Mouse (Mus musculus): ENCODE measurements at regions not wholly inside any gene's neighbourhood (a gene's known extent, or its start where the extent isn't known, plus 50 kb on each side); places are given as distances from the start of the nearest gene placed in this dataset.

- no peak for DNase-seq (ENCODE audit: low read depth, low spot score)
These were observed 322.6 kb downstream of the Bcor start for GRCm38 (mm10) chrX:11837566-11837965.

- no peak for DNase-seq (ENCODE audit: low read depth, low spot score)
These were observed 320.4 kb downstream of the Bcor start for GRCm38 (mm10) chrX:11839665-11840245.

DNA sequence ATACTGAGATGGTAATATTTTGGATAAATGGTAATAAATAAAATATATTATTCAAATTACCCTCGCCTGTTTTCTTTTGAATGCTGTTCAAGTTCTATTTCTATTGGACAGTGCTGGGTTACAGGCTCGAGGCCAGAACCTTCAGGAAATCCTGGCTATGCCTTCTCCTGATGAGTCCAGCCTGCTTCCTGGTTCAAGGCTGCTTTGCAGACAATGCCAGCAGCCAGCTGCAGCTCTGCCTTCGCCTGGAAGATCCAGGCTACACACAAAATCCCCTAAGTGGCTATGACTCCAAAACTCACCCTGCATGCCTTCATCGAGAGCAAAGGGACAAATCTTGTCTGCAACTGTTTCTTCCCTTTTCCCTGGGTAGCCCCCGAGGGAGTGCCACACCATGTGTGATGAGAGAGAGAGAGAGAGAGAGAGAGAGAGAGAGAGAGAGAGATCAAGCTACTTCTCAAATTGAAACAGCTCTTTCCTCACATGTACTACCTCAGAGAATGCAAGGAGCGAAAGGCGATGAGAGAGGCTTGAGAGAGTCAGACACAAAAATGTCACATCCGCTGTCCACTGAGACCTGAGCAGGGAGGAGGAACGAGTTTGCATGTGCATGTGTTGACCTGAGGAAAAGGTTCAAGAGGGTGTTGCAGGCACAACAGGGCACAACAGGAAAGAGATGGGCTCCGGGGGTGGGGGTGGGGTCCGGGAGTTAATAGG, 319.7 kb downstream of the Bcor start:
- no peak for DNase-seq (ENCODE audit: low read depth, low spot score)

DNA sequence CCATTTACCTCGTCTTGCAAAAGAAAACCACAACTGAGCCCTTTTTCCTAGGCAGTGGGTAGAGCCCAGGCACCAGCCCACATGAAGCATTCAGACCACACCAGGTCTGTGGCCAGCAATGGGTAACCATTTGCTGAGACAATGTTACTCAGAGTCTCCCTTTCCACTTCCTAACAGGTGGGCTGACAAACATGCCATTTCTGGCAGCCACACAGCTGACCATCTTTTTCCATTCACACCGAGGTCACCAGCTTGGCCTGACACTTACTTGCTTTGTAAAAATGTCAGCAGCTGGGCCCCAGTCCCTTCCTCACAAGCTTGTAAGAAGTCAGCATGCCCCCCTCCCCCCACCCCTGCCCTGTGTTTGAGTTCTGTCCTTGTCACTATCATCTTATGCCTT, 314.6 kb downstream of the Bcor start:
- DNase-seq (ENCODE audit: low read depth, low spot score), result no peak

GRCm38 (mm10) chrX:11855910-11856309, 304.2 kb downstream of the Bcor start:
- no peak for DNase-seq (ENCODE audit: low read depth, low spot score)

DNA sequence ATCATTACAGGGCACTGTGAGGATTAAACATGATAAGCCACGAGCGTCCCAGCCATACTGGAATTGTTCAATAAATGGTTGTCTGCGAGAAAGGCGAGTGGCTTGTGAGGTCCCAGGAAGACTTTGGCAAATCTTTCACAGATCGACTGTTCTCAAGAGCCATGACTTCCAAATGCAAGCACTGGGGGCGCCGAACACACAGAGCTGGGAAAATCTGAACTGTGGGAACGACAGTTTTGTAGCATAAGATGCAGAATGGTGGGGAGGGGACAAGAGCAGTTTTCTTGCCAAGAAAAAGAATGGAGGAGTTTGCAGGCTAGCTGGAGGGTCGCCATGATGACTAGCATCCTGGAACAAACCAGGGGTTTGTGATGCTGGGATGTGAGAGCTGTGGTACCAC, 300.8 kb downstream of the Bcor start:
- no peak for DNase-seq (ENCODE audit: low read depth, low spot score)

- no peak for DNase-seq (ENCODE audit: low read depth, low spot score)
These were observed 298.9 kb downstream of the Bcor start for GRCm38 (mm10) chrX:11861119-11861708.

DNA sequence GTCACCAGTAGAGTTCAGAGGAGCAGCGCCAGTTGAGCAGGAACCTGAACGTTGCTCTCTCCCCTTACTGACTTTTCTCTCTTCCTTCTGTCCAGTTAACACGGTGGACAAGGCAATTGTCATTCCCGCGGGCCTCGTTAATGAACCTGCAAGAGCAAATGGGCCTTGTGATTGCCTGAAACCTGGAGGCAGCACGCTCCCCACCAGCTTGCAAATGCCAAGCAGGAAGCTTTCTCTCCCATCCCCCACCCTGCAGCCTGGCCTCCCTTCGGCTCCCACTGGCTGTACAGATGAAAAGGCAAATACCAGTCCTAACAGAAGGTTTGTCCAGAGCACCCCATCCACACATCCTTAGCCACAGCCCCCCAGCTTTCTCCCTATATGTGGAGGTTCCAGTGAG, 298.3 kb downstream of the Bcor start:
- no peak for DNase-seq (ENCODE audit: low read depth, low spot score)

DNA sequence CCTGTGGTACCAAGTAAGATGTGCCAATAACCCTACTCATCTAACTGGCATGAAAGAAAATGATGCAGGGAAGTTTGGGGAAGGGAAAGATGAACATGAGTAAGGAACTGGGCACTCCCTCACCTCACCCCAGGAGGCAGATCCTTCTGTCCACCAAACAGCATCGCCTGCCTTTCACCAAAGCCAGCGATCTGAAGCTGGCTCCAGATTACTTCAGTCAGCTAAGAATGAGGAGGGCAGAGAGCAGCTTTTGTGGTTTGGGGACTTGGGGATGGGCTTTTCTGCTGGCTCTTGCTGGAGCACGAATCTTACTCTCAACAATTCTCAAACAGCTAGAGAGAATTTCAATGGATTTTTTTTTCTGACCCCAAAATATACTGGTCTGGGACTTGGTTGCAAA, 297.0 kb downstream of the Bcor start:
- no peak for DNase-seq (ENCODE audit: low read depth, low spot score)

GRCm38 (mm10) chrX:11873913-11874312, 286.2 kb downstream of the Bcor start:
- DNase-seq (ENCODE audit: low read depth, low spot score), result no peak

DNA sequence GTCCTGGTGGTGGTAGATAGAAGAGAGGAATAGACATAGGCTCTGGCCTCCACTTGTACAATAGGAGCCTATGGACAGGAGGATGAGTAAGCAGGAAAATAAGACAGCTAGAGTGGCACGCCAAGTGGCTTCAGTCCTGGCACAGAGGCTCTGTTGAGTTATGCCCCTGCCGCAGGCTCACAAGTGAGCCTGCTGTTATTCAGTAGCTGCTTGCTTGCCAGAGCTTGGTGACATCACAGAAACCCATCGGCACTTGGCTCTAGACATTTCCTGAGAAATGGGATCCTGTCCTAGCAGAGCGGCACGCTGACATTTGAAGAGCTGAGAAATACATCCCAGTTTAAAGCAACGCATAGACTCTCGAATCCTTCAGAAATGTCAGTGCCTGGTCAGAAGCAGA, 283.5 kb downstream of the Bcor start:
- DNase-seq (ENCODE audit: low read depth, low spot score), result no peak

- no peak for DNase-seq (ENCODE audit: low read depth, low spot score)
These were observed 282.1 kb downstream of the Bcor start for GRCm38 (mm10) chrX:11878028-11878427.

DNA sequence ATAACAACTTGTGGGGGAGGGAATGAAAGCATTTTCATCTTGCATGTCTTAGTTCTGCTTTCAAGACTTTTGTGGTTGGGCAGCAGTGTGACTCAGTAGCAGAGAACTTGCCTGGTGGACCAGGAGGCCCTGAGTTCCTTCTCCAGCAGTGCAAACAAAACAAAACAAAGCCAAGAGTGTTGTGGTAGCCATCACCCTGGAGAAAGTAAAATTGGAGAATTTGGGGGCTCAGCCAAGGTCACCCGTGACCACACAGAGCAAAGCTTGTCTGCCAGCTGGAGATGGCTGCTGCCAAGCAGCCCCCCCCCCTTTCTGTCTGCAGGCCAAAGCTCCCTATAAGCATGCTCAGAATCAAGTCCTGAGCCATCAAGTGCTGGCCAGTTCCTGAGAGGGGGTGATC, 279.2 kb downstream of the Bcor start:
- no peak for DNase-seq (ENCODE audit: low read depth, low spot score)

DNA sequence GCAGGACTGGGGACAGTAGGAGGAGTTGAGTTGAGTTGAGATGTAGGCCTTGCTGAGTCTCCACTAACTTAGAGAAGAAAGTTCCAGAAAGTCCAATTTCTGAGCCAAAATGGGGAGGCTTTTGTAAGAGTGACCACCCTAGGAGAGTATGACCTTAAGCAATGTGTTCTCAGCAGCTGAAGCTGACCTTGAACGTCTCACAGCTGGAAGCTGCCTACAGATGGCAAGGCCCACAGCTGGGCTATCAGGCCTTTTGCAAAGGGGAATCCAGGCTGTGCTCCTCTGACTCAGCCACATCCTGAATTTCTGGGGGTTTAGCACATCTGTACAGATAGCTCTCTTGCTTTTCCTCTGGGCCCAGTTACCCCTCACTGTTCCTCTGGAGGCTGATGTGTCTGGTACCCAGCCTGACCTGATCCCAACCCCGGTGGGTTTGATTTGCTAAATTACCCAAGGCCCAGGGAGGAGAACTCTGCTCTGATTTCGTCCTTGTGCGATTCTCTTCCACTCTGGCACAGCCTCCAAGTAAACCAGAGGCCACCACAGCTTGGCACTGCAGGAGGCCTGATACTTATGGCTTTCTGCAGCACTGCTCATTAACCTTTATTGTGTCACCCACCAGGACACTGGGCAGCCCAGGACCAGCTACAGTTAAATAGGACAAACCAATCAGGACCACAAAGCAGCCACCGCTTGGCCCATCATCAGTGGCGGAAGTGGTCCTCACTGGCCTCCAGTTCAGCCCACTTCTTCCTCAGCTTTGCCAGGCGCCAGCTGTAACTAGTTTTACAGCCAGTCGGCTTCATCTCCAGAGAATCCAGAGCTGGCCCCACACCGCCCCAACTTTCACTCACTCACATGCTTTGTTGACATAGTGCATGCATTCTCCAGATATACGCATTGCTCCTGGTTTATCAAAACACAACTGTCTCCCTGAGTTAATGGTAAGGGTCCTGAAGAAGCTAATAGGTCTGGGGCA, 276.1 kb downstream of the Bcor start:
- no peak for DNase-seq (ENCODE audit: low read depth, low spot score)

GRCm38 (mm10) chrX:11892396-11892795, 267.8 kb downstream of the Bcor start:
- DNase-seq (ENCODE audit: low read depth, low spot score), result no peak

GRCm38 (mm10) chrX:11893606-11894279, 266.4 kb downstream of the Bcor start:
- no peak for DNase-seq (ENCODE audit: low read depth, low spot score)

DNA sequence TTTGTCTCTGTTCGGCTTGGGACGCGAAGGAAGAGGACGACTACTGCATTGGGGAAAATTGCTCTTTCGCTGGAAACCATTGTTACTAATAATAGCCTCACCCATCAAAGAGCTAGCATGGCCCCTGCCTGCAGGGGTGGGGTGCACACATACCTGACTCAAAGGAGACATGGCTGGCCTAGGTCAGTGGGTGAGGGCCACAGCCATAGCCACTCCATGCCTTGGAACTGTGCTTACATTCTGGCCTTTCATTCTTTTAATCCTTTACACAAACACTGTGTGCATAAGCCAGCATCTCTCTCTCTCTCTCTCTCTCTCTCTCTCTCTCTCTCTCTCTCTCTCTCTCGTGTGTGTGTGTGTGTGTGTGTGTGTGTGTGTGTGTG, 265.9 kb downstream of the Bcor start:
- DNase-seq (ENCODE audit: low read depth, low spot score), result no peak

GRCm38 (mm10) chrX:11895396-11895795, 264.8 kb downstream of the Bcor start:
- DNase-seq (ENCODE audit: low read depth, low spot score), result no peak

DNA sequence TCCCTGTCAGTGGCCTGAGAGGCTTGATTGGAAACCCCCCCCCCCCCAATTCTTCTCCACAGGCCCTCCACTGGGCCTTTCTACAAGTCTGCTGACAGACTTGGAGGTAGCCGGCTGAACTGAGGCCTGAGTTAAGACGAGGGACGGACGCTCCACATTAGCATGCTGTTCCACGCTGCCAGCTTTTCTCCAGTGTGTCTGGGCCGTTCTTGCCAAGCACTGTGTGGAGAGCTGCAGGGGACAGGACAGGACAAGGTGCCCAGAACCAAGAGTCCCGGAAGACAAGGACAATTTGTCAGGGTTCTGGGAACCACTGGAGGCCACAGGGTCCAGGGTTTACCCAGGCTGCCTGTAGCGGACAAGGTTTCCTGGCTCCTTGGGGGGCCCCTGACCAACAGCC, 261.9 kb downstream of the Bcor start:
- no peak for DNase-seq (ENCODE audit: low read depth, low spot score)

GRCm38 (mm10) chrX:11899051-11899450, 261.1 kb downstream of the Bcor start:
- no peak for DNase-seq (ENCODE audit: low read depth, low spot score)

GRCm38 (mm10) chrX:11899914-11900313, 260.2 kb downstream of the Bcor start:
- no peak for DNase-seq (ENCODE audit: low read depth, low spot score)

- DNase-seq (ENCODE audit: low read depth, low spot score), result no peak
These were observed 258.4 kb downstream of the Bcor start for GRCm38 (mm10) chrX:11901791-11902190.

Measured in WW6 (cell line).